Mouse (Mus musculus): Measurements from ENCODE around the gene Acot2.

- TF ChIP-seq CTCF (IDR thresholded peaks at IDR 0.05; ENCODE audit: low read depth) (no peak), EP300 (IDR thresholded peaks at IDR 0.05; ENCODE audit: low read depth) (no peak)
These were observed 38.2 kb downstream of the Acot2 start for GRCm38 (mm10) chr12:84025888-84026287.
